Mouse (Mus musculus): Measurements from ENCODE around the gene Jun.

Jun gene

DNA sequence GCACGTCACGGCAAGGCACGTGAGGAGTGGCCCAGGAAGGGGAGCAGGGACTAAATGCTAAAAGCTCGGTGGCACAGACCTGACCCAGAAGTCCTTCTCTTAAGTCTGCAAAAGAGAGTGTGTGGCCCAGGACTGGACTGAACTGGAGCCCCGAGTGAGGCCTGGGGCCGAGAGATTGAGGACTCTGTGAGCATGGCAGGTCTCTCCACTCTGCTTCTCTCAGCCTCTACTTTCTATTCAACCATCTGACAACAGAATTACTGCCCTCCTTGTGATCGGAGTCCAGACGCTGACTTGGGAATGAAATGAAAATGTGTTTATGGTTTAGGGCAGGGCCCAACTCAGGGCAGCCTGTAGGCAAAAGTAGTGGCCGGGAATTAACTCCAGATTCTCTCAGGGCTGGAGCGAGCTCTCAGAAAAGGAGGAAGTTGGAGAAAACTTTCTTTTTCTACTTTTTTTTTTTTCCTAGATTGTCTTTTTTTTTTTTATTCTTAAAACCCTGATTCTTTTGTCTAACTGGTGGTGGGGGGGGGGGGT lies 21.3 kb upstream of the Jun start:
- DNase-seq (ENCODE audit: low spot score): no peak

DNA sequence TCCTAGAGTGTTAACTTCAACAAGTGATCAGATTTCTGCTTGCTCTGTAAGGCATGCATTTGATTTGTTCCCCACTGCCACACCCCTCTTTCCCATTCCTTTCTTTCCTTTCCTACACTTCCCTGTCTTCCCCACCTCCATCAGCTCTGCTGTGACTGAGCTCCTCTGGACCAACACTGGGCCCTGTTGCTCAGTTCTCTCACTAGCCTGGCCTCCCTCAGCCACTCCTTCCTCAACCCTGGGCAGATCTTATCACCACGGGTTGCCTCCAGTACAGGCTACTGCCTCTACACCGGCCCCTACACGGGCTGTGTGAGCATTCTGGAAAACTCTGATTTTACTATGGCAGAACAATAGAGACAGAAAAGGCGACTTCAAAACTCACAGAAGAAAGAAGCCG lies 18.4 kb upstream of the Jun start:
- no peak for DNase-seq (ENCODE audit: low spot score)

DNA sequence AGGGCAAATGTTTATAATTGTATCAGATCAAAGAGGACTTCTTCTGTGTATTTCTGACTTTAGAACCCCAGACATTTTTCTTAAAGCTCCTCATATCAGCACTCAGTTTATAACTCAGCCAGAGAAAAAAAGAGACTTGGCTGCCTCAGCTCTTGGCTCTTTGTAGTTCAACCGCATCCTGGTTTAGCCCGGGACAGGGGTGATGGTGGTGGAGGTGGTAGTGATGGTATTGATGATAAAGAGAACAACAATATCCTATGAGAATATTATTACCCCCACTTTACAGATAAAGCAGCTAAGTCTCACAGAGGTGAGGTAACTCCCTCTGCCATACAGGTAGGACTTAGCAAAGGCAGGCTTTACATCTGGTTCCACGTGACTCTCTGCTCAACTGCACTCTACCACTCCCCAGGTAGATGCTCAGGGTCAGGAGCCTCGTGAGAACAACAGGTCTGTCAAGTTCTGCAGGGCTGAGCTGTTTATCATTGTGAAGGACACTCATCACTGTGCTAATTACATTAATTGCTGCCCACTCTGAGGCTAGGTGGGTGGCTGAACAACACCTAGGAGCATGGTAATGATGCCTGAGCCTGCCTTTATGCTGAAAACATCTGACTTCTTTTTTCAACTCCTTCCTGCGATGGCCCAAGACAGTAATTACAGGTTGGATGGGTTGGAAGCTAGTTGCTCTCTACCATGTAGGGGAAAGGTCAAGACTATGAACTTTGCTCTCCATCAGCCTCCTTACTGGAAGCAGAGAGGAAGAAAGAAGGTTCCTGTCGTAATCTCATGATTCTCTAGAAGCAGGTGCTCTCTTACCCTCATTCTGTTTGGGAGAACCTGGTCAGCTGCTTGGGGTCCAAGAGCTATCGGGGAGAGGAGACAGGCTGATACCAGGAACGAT lies 16.3 kb upstream of the Jun start:
- no peak for DNase-seq (ENCODE audit: low spot score)

DNA sequence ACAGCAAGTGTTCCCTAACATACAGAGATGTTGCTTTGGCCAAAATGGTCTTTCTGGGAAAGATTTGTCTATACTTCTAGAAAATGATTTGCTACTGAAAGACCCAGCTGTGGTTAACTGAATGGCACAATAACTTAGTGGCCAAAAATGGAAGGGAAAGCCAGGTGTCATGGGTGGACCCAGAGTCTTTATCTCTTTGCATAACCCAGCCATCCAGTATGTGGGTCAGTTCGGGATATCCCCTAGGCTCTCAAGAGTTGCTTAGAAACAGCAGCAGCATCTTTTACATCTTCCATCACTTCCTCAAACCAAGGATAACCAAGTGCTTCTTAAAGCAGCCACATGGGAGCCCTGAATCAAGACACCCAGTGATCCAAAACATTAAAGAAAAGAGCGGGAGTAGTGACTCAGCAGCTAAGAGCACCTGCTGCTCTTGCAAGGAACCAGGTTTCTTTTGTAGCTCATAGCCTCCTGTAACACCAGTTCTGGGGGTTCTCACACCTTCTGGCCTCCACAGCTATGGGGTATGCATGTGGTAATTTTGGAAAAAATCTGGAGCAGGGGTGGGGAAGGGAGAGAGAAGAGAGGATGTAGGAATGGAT lies 11.7 kb upstream of the Jun start:
- DNase-seq (ENCODE audit: low spot score): no peak

DNA sequence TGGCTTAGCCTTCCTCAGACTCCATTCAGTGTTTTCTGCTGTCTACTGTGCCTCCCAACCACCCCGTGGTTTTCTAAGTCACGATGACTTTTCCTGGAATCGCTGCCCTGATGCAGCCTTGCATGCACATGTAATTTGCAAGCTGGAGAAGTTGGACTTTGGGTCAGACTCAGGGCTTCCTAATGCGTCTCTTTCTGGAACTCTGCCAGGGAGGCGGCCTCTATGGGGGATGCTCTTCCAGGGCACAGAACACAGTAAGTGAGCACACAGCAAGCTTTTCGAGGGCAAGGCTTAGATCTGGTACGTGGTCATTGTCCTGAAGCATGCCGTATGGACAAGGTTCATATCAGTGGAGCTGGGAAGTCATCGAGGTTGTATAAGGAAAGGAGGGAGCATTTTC lies 10.9 kb upstream of the Jun start:
- no peak for DNase-seq (ENCODE audit: low spot score)

DNA sequence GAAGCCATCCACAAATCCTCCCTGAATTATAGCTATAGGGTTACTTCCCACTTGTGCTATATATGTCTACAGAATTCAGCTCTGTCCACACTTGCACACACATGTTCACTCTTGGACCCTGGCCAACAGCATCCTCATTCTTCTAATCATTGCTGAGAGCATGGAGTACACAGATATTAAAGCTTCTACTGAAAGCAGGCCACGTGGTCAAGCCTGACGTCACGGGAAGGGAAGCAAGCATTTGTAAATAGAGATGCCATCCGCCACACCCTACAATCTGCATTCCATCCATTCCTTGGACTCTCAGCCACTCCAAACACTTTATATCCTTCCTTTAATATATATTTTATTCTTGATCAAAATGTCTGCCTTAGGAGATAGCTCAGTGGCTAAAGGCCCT lies 5.2 kb upstream of the Jun start:
- no peak for DNase-seq (ENCODE audit: low spot score)

DNA sequence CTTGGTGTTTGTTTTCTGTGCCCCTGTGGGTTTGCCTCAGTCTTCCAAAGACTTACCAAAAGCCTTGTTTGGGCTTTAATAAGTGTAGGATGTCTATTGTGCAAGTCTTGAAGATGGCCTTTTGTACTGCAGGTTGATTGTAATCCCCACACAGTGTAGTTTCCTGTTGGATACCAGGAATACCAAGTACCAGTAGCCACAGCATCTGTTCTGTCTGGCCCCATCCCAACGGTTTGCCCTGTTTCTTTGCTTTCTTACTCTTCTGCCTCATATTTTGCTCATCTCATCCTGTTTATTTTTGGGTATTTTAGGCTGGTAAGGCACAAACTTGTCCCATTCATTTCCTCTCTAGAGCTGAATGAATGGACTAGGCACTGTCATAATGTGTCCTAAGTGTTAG lies 3.3 kb upstream of the Jun start:
- no peak for DNase-seq (ENCODE audit: low spot score)

DNA sequence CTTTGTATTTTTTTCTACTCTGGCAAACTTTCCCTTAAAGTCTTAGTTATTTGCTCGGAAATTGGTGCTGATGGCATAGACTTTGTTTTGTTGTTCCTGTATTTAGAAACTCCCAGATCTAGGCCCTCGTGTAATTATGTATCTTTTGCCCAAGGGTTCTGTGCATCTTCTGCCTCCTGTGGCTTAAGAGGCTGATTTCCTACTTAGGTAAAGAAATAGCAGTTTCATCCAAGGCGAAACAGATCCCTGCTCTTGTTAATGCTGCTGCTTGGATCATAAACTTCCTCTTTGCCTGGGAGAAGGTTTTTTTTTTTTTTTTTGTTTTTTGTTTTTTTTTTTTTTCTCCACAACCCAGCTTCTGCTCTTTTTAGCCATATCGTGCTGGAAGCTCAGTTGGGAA lies 2.3 kb upstream of the Jun start:
- no peak for DNase-seq (ENCODE audit: low spot score)

DNA sequence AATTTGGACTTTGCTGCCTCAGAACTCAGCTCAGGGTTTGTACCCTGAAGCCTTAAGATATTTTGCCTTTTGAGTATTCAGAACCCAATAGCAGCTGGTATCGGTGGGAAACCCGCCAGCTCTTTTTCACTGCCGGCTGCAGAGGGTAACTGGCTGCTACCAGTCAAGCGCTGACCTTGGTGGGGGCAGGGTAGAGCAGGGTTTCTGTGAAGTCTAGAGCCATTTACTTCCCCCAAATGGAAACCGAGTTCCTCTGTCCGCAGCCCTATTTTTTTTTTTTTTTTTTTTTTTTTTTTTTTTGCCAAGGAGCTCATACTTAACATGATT lies 1.7 kb upstream of the Jun start:
- DNase-seq (ENCODE audit: low spot score): no peak

DNA sequence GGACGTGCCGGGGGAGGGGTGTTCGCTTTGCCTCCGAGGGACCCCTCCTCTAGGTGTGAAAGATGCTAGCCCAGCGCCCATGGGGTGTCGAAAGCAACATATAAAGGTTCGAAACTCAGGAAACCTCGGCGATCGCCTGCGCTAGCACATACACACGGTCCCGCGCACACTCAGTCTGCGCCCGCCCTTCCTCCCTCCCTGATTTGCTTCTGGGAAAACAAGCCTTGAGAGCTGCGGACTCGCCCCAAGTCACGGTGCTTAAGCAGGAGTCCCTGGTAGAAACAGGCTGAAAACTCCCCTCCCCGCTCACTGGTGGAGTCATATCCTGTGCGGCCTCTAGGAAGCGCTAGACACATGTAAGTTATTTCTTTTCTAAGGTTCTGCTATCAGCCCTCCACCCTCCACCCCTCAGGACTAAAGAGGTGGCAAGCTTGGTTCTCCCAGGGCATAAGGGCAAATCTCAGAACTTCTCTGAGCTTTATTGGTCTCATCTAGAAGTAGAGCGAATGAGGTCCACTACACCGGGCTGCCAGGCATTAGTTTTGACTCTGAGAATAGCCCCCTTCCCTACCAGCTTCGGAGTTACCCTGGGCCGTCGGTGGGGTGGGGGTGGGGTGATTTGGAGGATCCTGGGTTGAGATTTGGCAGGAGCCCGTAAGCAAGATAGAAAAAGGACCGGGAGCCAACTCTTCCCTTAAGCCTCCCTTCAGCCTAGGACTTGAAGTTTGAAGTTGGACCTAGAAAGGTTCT lies 1.2 kb upstream of the Jun start:
- DNase-seq (ENCODE audit: low spot score): peak; percentile 76

DNA sequence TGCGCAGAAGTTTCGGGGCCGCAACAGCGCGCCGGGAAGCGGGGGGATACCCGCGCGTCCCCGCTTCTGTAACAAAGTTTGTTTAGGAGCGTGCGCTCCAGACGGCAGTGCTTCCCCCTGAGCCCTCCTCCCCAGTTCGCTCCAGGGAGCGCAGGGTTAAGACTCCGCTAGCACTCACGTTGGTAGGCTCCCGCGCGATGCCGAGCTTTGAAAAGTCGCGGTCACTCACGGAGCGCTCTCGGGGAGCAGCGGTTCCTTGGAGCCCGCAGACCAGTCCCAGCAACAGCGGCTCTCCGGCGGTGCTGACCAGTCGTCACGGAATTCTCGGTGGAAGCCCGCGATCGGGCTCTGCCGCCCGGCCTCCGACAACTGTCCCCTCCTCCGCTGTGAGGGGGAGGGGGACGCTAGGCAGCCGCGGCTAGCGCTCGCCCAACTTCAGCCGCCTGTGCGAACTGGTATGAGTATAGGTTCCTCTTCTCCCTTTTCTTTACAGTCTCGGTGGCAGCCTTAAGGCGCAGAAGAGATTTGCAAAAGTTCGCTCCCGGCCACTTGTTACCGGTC lies 631 bp downstream of the Jun start:
- DNase-seq (ENCODE audit: low spot score): no peak

DNA sequence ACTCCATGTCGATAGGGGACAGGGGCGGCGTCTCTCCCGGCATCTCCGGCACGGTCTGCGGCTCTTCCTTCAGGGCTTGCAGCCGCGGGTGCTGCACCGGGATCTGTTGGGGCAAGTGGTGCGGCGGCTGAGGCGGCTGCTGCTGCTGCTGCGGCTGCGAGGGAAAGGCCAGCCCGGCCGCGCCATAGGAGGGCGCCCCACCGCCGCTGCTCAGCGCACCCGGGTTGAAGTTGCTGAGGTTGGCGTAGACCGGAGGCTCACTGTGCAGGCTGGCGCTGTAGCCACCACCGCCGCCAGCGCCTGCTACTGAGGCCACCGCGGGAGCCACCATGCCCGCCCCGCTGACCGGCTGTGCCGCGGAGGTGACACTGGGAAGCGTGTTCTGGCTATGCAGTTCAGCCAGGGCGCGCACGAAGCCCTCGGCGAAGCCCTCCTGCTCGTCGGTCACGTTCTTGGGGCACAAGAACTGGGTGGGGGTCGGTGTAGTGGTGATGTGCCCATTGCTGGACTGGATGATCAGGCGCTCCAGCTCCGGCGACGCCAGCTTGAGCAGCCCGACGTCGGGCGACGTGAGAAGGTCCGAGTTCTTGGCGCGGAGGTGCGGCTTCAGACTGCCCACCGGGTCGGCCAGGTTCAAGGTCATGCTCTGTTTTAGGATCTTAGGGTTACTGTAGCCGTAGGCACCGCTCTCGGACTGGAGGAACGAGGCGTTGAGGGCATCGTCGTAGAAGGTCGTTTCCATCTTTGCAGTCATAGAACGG lies 1.3 kb downstream of the Jun start:
- no peak for DNase-seq (ENCODE audit: low spot score)

DNA sequence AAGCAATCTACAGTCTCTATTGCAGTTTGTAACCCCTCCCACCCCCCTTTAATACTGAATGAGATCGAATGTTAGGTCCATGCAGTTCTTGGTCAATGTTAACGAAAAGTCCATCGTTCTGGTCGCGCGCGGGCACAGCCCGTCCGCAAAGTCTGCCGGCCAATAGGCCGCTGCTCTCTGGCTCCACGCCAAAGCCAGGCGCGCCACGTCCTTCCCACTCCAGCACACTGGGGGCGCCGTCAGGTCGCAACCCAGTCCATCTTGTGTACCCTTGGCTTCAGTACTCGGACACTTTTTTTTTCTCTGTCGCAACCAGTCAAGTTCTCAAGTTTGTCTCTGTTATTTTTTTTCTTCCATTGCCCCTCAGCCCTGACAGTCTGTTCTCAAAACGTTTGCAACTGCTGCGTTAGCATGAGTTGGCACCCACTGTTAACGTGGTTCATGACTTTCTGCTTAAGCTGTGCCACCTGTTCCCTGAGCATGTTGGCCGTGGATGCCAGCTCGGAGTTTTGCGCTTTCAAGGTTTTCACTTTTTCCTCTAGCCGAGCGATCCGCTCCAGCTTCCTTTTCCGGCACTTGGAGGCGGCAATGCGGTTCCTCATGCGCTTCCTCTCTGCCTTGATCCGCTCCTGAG lies 2.0 kb downstream of the Jun start:
- no peak for DNase-seq (ENCODE audit: low spot score)

DNA sequence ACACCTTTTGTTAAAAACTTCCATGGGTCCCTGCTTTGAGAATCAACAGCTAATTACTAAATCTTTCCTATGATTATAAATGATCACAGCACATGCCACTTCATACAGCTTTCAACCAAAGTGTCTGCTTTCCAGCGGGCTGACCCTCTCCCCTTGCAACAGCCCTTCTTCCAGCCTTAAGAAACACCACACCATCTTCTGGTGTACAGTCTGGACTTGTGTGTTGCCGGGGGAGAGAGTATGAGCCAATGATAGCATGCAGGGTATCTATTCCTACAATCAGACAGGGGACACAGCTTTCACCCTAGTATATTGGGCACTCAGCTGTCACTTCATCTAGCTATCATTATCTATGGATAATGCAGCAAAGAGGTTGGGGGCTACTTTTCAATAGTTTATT lies 2.9 kb downstream of the Jun start:
- no peak for DNase-seq (ENCODE audit: low spot score)

DNA sequence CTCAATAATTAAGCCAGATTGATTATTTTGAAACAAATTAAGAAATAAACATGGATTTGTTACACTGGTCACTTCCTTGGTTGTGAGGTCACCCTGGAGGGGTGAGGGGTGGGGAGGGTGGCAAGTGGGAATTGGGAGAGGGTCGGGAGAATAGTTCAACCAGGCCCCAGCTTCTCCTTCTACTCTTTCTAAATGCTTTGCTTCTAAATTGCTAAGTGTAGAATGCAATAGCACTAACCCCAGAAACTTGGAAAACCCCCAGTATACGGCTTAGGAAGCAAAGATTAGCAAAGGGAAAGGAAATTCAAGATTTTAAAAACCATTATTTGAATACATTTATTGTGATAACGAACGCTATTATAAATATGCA lies 3.3 kb downstream of the Jun start:
- no peak for DNase-seq (ENCODE audit: low spot score)

DNA sequence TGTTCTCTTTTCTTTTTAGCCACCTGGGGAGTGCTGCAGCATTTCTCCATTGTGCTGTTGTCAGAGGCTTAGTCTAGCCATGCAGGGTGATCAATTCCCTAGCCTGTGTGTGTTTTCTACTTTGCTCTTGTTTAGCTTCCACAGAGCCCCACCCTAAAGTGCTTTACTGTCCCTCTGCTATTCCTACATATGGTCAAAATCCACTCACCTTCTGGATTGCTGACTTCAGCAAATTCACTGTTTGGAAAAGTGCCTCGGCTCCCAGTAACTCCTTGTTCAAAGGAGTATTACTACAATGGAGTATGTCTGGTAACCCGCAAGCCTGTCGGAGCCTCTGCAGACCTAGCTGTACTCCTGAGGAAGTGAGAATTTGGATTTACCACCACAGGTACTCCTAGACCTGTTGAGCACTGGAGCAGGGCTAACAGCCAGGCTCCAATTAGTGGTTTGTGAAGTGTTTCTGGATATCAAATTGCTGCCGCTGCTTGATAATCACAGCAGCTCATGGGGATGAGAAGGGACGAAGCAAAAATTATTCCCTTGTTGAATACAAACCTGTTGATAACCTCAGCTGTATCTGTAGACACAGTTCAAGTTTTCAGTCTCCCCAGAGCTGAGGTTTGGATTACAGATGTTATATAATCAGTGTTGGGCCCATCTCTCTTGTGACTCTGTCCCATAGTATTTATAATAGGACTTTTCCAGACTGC lies 3.8 kb downstream of the Jun start:
- no peak for DNase-seq (ENCODE audit: low spot score)

DNA sequence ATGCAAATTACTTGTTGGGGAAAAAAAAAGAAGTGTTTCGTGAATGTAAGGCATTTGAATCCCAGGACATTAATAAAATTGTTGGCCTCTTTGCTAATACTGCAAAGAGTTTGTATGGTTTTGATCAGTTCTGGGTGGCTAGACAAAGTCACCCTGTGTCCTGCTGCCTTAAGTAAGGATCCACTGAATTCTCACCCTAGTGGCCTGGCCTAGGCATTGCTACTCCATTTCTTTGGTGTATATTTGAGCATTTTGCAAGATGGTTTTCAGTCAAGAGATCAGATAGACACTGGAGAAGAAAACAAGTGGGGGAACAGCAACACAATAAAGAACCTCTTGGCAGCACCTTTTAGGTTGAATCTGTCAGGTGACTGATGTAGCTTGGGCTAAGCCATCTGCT lies 6.9 kb downstream of the Jun start:
- DNase-seq (ENCODE audit: low spot score): no peak

DNA sequence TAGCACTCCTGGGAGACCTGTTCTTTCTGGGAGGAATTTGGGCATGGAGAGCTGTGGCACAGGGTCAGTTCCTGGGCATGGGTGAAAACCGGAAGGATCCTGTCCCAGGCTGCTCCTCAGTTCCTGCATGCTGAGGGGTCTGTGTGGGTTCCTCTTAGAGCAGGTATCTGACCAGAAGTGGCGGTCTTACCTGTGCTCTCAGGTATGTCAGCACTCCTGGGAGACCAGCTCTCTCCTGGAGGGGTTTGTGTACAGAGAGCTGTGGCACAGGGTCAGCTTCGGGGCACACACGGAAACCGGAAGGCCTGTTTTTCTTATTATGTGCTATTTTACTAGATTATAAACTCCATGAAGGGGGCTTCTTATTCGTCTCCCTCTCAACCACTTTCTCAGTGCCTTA lies 7.3 kb downstream of the Jun start:
- no peak for DNase-seq (ENCODE audit: low spot score)

DNA sequence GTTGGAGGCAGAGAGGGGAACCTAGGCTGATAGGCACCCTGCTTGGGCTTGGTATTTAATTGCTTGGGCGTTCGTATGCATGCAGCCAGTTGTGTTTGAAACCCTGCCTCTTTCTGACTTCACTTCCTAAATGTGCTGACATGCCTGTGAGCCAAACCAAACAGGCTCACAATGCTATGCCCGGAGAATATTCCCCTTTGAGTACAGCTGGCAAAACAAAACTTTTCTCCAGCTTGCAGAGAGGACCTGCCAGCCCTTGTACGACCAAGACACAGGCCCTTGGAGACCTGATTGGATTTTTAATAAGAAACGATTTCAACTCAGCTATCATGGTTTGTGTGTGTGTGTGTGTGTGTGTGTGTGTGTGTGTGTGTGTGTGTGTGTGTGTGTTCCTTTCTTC lies 14.0 kb downstream of the Jun start:
- no peak for DNase-seq (ENCODE audit: low spot score)

DNA sequence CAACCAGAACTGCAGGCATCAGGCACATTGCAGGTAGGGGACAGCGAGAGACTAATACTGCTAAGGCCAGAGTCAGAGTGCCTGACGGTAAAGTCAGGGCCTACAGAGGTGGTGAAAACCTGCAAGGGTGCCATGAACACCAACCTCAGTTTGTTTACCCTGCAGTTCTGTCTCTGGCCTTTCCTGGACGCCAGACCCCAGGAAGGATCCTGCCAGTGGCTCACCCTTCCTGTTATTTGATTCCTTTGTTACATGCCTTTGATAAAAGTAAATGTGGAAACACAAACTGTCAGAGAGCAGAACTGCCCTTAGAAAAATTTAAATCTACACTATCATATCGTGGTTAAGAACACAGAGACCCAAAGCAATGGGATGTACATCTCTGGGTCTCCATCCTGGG lies 20.9 kb downstream of the Jun start:
- no peak for DNase-seq (ENCODE audit: low spot score)

Data from c-Kit-positive CD71-positive TER-119-positive erythroid progenitor cells, embryonic 14.5 days (primary cell).